Comparison of ENCODE assay signal across 21 mouse cellular contexts in the genomic region with DNA sequence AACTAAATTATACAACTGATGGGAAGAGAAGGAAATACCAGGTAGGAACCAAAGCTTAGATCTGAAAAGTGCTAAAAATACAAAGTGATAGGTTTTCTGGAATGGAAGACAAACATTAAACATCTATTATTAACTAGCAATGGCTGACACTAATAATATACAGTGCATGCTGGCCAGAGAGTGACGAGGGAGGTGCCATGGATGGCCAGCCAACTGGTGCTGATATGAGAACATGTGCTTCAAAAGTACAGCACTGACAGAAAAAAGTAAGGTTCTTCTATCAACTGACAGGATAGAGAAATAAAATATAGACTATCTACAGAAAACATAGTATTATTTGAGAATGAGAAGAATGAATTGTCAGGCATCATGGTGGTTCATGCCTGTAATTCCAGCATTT. TPM values are rescaled to one million over a fixed set of nuclear protein-coding genes. Genes with fewer than 3 reads are reported as not detected.
DNase-seq lines count a peak whose midpoint lies in the region; ATAC-seq and TF ChIP-seq lines count a peak whose summit lies in the region.
"Had no signal": no experiment of that assay in that cellular context is flagged by ENCODE, and none has a peak within 500 bp of the region (broad histone marks: within the 10 kb centered on the region; RNA-seq: fewer than 3 reads in every experiment).

No protein-coding gene starts in this region.

- H3K27ac ChIP-seq in heart, adult 2 months, result peak overlapping the region; percentile 9; the same call in 1 of the 2 replicates
- no peak overlapping the region for H3K27ac ChIP-seq in heart, embryonic 10.5 days
- H3K27ac ChIP-seq in liver, embryonic 12.5 days, result no peak overlapping the region
- no peak overlapping the region for H3K27ac ChIP-seq in liver, postnatal 0 days (ENCODE audit: low read depth)
- H3K27ac ChIP-seq in embryonic facial prominence, embryonic 10.5 days (replicated peaks), result no peak overlapping the region
- H3K27ac ChIP-seq: embryonic facial prominence, embryonic 12.5 days; forebrain, embryonic 13.5 days; forebrain, embryonic 15.5 days had no signal

- no peaks in the 10 kb centered on the region for H3K27me3 ChIP-seq in heart, adult 2 months (ENCODE audit: control insufficient read depth, insufficient read depth, low read length)
- H3K27me3 ChIP-seq in heart, embryonic 10.5 days (ENCODE audit: insufficient read depth, poor library complexity, severe bottlenecking), result no peaks in the 10 kb centered on the region
- H3K27me3 ChIP-seq in liver, embryonic 12.5 days (replicated peaks), result no peaks in the 10 kb centered on the region
- no peaks in the 10 kb centered on the region for H3K27me3 ChIP-seq in liver, postnatal 0 days (ENCODE audit: insufficient read depth, low read length)
- H3K27me3 ChIP-seq in embryonic facial prominence, embryonic 10.5 days (replicated peaks; ENCODE audit: low read depth, poor library complexity, severe bottlenecking), result no peaks in the 10 kb centered on the region
- H3K27me3 ChIP-seq: embryonic facial prominence, embryonic 12.5 days; forebrain, embryonic 13.5 days; forebrain, embryonic 15.5 days had no signal

- peaks cover 4% of the 10 kb centered on the region; the same call in 1 of the 2 replicates for H3K79me2 ChIP-seq in heart, adult 2 months (replicated peaks; ENCODE audit: control insufficient read depth, insufficient read depth, low read length)

- no peak overlapping the region for H3K4me3 ChIP-seq in heart, adult 2 months
- no peak overlapping the region for H3K4me3 ChIP-seq in heart, embryonic 10.5 days
- H3K4me3 ChIP-seq in liver, embryonic 12.5 days, result no peak overlapping the region
- no peak overlapping the region for H3K4me3 ChIP-seq in liver, postnatal 0 days (ENCODE audit: low read depth, low read length)
- H3K4me3 ChIP-seq in embryonic facial prominence, embryonic 10.5 days, result no peak overlapping the region
- H3K4me3 ChIP-seq: embryonic facial prominence, embryonic 12.5 days; forebrain, embryonic 13.5 days; forebrain, embryonic 15.5 days had no signal

- H3K4me1 ChIP-seq in heart, adult 2 months (ENCODE audit: control insufficient read depth, insufficient read depth, low read length), result peaks cover 2% of the 10 kb centered on the region
- H3K4me1 ChIP-seq in heart, embryonic 10.5 days, result peaks cover 14% of the 10 kb centered on the region; the same call in 1 of the 2 replicates
- peaks cover 36% of the 10 kb centered on the region for H3K4me1 ChIP-seq in liver, embryonic 12.5 days
- H3K4me1 ChIP-seq in liver, postnatal 0 days (ENCODE audit: insufficient read depth), result peaks cover 11% of the 10 kb centered on the region
- H3K4me1 ChIP-seq in embryonic facial prominence, embryonic 10.5 days, result peaks cover 6% of the 10 kb centered on the region; the same call in 1 of the 2 replicates
- H3K4me1 ChIP-seq: embryonic facial prominence, embryonic 12.5 days; forebrain, embryonic 13.5 days; forebrain, embryonic 15.5 days had no signal

- ATAC-seq in liver, embryonic 12.5 days, result peak; percentile 60; the same call in 1 of the 2 replicates
- ATAC-seq in liver, postnatal 0 days, result no peak
- peak; percentile 63 for ATAC-seq in megakaryocyte-erythroid progenitor cell, adult 5-6 weeks (replicated peaks; ENCODE audit: low FRiP score, low TSS enrichment, poor library complexity, severe bottlenecking)
- ATAC-seq: forebrain, embryonic 13.5 days; forebrain, embryonic 15.5 days had no signal

- DNase-seq in heart, adult 2 months, result no peak
- no peak for DNase-seq in heart, postnatal 4 days
- DNase-seq in heart, embryonic 10.5 days (ENCODE audit: low spot score), result peak; percentile 2
- DNase-seq in heart, postnatal 14 days, result no peak
- no peak for DNase-seq in liver, postnatal 0 days
- DNase-seq in embryonic facial prominence, embryonic 10.5 days (ENCODE audit: low spot score), result no peak
- DNase-seq: adrenal gland, adult 2 months; adrenal gland, postnatal 10 days; adrenal gland, postnatal 25 days; cerebellum, adult 11 months; cerebellum, adult 18-20 months; cerebellum, adult 8-10 months; cerebellum, adult 9-11 months; cerebellum, postnatal 14 days; cerebellum, postnatal 36 days; embryo, embryonic 11 days had no signal

- H3K9me3 ChIP-seq in heart, embryonic 10.5 days, result no peaks in the 10 kb centered on the region
- H3K9me3 ChIP-seq in liver, embryonic 12.5 days (replicated peaks), result no peaks in the 10 kb centered on the region
- no peaks in the 10 kb centered on the region for H3K9me3 ChIP-seq in liver, postnatal 0 days (ENCODE audit: low read length)
- no peaks in the 10 kb centered on the region for H3K9me3 ChIP-seq in embryonic facial prominence, embryonic 10.5 days
- H3K9me3 ChIP-seq: embryonic facial prominence, embryonic 12.5 days; forebrain, embryonic 13.5 days; forebrain, embryonic 15.5 days had no signal

- H3K9ac ChIP-seq in heart, adult 2 months (ENCODE audit: low read depth, low read length), result no peak overlapping the region
- no peak overlapping the region for H3K9ac ChIP-seq in liver, embryonic 12.5 days
- no peak overlapping the region for H3K9ac ChIP-seq in liver, postnatal 0 days (replicated peaks)
- H3K9ac ChIP-seq: embryonic facial prominence, embryonic 12.5 days; forebrain, embryonic 13.5 days; forebrain, embryonic 15.5 days had no signal

- no peak for TF ChIP-seq POLR2A in heart, adult 2 months (IDR thresholded peaks at IDR 0.05; ENCODE audit: insufficient read depth, low read depth, low read length)

- TF ChIP-seq CTCF in heart, adult 2 months (IDR thresholded peaks at IDR 0.05), result no peak
- TF ChIP-seq CTCF in liver, postnatal 0 days (IDR thresholded peaks at IDR 0.05; ENCODE audit: low read depth), result no peak

- H3K4me2 ChIP-seq in liver, embryonic 12.5 days, result no peak overlapping the region
- H3K4me2 ChIP-seq in liver, postnatal 0 days (ENCODE audit: low read depth, low read length), result no peak overlapping the region
- H3K4me2 ChIP-seq: embryonic facial prominence, embryonic 12.5 days; forebrain, embryonic 13.5 days; forebrain, embryonic 15.5 days had no signal

- TF ChIP-seq EP300 in heart, adult 2 months (IDR thresholded peaks at IDR 0.05; ENCODE audit: insufficient read depth, low read depth, low read length), result no peak
- TF ChIP-seq EP300 in liver, postnatal 0 days (IDR thresholded peaks at IDR 0.05; ENCODE audit: low read depth), result no peak

- intact Hi-C loops in heart, adult 2 months (cut with DNase I), result no loop called here
- intact Hi-C loops in heart, postnatal 14 days (cut with DNase I), result no loop called here

- peaks cover 2% of the 10 kb centered on the region; the same call in 1 of the 2 replicates for H3K36me3 ChIP-seq in heart, adult 2 months (ENCODE audit: control insufficient read depth, insufficient read depth, low read length)
- no peaks in the 10 kb centered on the region for H3K36me3 ChIP-seq in heart, embryonic 10.5 days
- H3K36me3 ChIP-seq in liver, embryonic 12.5 days, result no peaks in the 10 kb centered on the region
- no peaks in the 10 kb centered on the region for H3K36me3 ChIP-seq in liver, postnatal 0 days (replicated peaks; ENCODE audit: insufficient read depth, low read length)
- no peaks in the 10 kb centered on the region for H3K36me3 ChIP-seq in embryonic facial prominence, embryonic 10.5 days (replicated peaks)
- H3K36me3 ChIP-seq: embryonic facial prominence, embryonic 12.5 days; forebrain, embryonic 15.5 days had no signal

- WGBS in heart, adult 2 months, result 40% methylated on average over 1 of the region's 1 CpGs
- 83% methylated on average over 1 of the region's 1 CpGs for WGBS in heart, embryonic 10.5 days
- WGBS in liver, embryonic 12.5 days (ENCODE audit: insufficient replicate concordance), result 36% methylated on average over 1 of the region's 1 CpGs
- 68% methylated on average over 1 of the region's 1 CpGs for WGBS in liver, postnatal 0 days (ENCODE audit: insufficient replicate concordance)
- 85% methylated on average over 1 of the region's 1 CpGs for WGBS in embryonic facial prominence, embryonic 10.5 days

RNA-seq across cellular contexts. Expression of gene Rad54l2, which starts 12.9 kb away (rescaled TPM):
- 10 to 100 TPM in 1 of 2 experiments, 1 to 10 TPM in 1; 9.5 to 10.7 TPM for total RNA-seq in heart, adult 2 months (2021)
- polyA plus RNA-seq in heart, adult 2 months (2012; rRNA removed), result 14.0 and 14.8 TPM in 2 replicates
- total RNA-seq in heart, postnatal 4 days (2021), result 10 to 100 TPM; 17.8 to 18.2 TPM
- polyA plus RNA-seq in heart, embryonic 10.5 days (2016; fragmentation: Nextera tagmentation; extraction: Ambion mirVana), result 5.7 and 6.4 TPM in 2 replicates
- total RNA-seq in heart, postnatal 14 days (2021), result 10 to 100 TPM; 11.7 to 11.8 TPM
- 3.9 and 4.0 TPM in 2 replicates for polyA plus RNA-seq in liver, embryonic 12.5 days (2016; fragmentation: Nextera tagmentation; extraction: Ambion mirVana)
- polyA plus RNA-seq in liver, postnatal 0 days (2015; fragmentation: Nextera tagmentation; extraction: Ambion mirVana), result 1.2 and 1.7 TPM in 2 replicates
- total RNA-seq in megakaryocyte-erythroid progenitor cell, adult 5-6 weeks (2014; fragmentation: Nextera tagmentation), result 15.9 and 22.7 TPM in 2 replicates
- total RNA-seq in megakaryocyte-erythroid progenitor cell, adult 5-6 weeks (2017), result 15.6 and 23.2 TPM in 2 replicates
- polyA plus RNA-seq in embryonic facial prominence, embryonic 10.5 days (2016; fragmentation: Nextera tagmentation; extraction: Ambion mirVana), result 10.2 and 10.8 TPM in 2 replicates

RNA-seq across cellular contexts. Expression of gene Dcaf1, which starts 45.6 kb away (rescaled TPM):
- 10 to 100 TPM; 27.3 to 27.9 TPM for total RNA-seq in heart, adult 2 months (2021)
- 9.8 and 19.9 TPM in 2 replicates for polyA plus RNA-seq in heart, adult 2 months (2012; rRNA removed)
- 10 to 100 TPM; 28.8 to 29.5 TPM for total RNA-seq in heart, postnatal 4 days (2021)
- 25.7 and 28.1 TPM in 2 replicates for polyA plus RNA-seq in heart, embryonic 10.5 days (2016; fragmentation: Nextera tagmentation; extraction: Ambion mirVana)
- 10 to 100 TPM; 21.9 to 23.0 TPM for total RNA-seq in heart, postnatal 14 days (2021)
- 18.6 and 19.3 TPM in 2 replicates for polyA plus RNA-seq in liver, embryonic 12.5 days (2016; fragmentation: Nextera tagmentation; extraction: Ambion mirVana)
- 3.1 and 5.0 TPM in 2 replicates for polyA plus RNA-seq in liver, postnatal 0 days (2015; fragmentation: Nextera tagmentation; extraction: Ambion mirVana)
- total RNA-seq in megakaryocyte-erythroid progenitor cell, adult 5-6 weeks (2014; fragmentation: Nextera tagmentation), result 106 and 135 TPM in 2 replicates
- total RNA-seq in megakaryocyte-erythroid progenitor cell, adult 5-6 weeks (2017), result 65.4 and 72.3 TPM in 2 replicates
- 30.7 and 34.8 TPM in 2 replicates for polyA plus RNA-seq in embryonic facial prominence, embryonic 10.5 days (2016; fragmentation: Nextera tagmentation; extraction: Ambion mirVana)
